Mouse (Mus musculus): ENCODE measurements around the gene Teddm3.

Teddm3 gene

DNA sequence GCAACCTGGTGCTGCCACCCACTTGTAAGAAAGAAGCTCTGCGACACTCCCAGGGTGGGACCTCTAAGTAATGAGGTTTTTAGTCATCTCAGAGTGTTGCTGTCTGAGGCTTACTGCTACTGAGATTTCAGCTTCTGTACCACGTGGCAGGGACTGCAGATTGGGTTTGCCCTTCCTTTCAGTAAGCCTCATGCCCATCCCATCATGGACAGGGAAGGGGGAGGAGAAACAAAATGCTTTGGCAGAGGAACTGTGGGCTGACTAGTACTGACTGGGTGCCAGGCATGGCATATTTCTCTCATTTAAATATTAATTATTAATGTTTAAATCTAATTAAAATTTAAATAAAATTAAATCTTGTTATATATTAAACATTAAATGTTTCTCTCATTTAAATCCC, at the start of gene Teddm3:
TSS of gene Teddm3 (minus strand) at position 101 of the 400 bp plus-strand sequence.
- in situ Hi-C loops (cut with MboI, MseI), result loop anchor here (10.0 kb wide), 1 partner anchor 229 kb away; no protein-coding TSS in a partner anchor

DNA sequence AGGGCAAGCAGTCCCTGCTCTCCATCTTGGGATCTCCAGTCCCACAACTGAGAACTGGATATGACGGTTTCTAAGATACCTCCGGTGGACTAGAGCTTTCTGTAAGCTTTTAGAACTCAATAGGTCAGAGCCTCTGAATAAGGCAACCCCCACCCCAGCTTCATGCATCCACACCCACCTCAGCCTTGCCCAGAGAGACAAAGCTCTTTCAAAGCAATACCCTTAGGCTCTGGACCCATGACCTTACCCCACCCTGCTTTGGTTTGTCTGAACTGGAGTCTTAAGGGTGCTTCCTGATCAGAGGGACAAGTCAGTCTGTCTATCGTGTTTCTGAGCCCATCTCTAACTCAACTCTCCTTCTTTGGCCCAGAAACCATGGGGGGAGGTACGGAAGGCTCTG, 48.9 kb upstream of the Teddm3 start:
- in situ Hi-C loops (cut with MboI, MseI), result no loop called here

DNA sequence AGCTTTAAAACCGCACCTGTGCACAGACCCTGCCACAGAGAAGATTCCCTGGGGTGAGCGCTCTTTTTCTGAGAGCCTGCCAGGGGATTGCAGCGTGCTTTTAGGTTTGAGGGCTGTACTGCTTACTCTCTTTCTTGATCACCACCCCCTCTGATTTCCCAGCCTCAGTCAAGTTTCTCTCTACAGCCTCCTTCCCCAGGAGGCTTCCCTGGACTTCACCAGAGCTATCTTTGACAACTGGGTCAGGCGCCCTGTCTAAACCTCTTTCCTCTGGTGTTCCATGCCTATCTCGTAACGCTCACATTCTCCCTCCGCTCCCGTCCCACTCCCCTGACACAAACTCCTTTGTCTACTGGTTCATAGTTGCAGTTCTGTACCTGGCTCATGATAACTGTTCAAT, 45.6 kb upstream of the Teddm3 start:
- in situ Hi-C loops (cut with MboI, MseI), result loop anchor here (5.0 kb wide), 1 partner anchor 193 kb away; no protein-coding TSS in a partner anchor

DNA sequence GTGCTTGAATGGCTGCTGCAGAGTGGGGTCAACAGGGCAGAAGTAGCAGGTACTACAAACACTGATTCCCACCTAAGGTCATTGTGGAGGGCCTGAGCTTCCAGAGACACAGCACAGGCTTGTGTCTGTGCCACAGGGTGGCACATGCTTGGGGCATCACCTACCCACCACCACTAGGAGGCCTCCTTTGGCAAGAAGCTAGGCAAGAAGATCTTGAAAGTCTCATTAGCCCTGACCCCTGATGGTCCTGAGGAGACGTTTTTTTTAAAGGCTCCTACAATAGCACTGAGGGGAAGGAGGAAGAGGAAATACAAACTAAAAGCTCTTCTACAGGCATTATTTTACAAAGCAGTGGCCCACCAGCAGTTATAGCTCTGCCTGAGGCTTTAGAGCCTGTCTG, 44.7 kb upstream of the Teddm3 start:
- in situ Hi-C loops (cut with MboI, MseI), result loop anchor here (5.0 kb wide), 1 partner anchor 194 kb away; no protein-coding TSS in a partner anchor

DNA sequence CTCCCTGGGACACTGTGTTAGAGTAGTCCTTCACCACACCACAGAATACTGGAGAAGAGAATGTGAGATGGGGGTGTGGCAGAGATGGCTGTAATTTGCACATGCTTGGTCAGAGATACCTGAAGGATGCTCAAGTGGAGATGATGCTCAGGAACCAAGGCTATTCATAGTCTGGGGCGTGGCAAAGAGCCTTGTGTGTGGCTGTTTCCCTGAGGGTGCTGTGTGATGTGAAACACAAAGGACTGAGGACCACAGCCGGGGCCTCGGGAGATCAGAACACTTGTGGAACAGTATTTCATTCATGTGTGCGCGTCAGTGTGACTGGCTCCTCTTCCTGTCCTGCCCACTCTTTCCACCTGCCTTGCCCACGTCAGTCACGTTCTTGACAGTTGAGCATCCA, 44.2 kb upstream of the Teddm3 start:
- in situ Hi-C loops (cut with MboI, MseI), result loop anchor here (5.0 kb wide), 1 partner anchor 194 kb away; no protein-coding TSS in a partner anchor

DNA sequence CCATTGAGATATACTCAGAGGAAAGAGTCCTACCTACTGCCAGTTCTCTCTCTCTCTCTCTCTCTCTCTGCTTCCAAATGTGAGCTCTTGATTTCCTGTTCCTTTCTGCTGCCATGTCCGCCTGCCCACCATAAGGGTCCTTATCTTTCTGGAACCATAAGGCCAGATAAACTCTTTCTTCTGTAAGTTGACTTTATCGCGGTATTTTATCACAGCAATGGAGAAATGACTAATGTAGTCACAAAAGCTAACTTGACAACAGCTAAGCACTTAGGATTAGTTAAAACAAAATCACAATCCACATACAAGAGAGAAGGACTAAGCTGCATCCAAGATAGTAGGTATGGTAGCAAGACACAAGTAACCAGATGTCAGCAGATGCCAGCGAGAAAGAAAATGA, 43.7 kb upstream of the Teddm3 start:
- in situ Hi-C loops (cut with MboI, MseI), result loop anchor here (5.0 kb wide), 1 partner anchor 195 kb away; no protein-coding TSS in a partner anchor

DNA sequence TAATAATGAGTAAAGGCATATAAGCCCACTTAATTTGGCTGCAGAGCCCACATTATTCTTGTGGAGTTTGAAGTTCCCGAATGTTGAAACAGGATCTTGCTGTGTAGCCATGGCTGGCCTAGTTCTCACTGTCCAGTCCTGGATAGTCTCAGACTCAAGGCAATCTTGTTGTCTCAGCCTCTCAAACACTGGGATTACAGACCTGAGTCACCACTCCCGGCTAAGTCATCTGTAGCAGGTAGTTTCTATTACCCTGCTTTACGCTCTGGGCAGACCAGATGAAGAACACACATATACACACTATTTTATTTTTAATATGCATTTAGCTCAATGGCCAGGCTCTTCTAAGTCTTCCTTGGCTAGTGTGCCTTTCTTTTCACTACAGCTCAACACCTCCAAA, 42.8 kb upstream of the Teddm3 start:
- in situ Hi-C loops (cut with MboI, MseI), result loop anchor here (5.0 kb wide), 1 partner anchor 196 kb away; no protein-coding TSS in a partner anchor

DNA sequence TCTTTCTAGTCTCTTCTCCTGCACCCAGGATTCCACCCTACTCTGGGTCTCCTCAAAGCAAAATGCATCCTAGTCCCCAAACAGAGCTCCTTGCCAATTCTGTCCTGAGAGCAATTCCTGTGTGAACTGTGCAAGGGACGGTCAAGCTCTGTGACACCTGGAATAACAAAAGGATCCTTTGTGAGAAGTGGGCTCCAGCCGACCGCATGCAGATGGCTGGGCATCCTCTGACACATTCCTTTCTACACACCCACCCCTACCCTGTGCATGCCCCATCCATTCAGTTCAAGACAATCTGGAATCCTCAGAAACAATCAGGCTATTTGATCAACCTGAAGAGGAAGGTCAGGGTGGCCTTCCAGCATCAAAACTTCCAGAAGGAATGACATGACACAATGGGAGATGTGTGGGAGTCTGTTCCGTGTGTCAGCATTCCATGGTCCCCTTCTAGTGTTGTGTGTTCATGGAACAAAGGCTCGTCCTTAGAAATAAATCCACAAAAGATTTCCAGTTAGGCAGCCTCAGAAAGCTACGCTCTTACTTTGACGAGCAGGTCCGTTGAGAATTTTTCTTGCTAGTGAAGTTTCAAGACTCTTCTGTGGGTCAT, 41.6 kb upstream of the Teddm3 start:
- in situ Hi-C loops (cut with MboI, MseI), result loop anchor here (5.0 kb wide), 1 partner anchor 197 kb away; no protein-coding TSS in a partner anchor

DNA sequence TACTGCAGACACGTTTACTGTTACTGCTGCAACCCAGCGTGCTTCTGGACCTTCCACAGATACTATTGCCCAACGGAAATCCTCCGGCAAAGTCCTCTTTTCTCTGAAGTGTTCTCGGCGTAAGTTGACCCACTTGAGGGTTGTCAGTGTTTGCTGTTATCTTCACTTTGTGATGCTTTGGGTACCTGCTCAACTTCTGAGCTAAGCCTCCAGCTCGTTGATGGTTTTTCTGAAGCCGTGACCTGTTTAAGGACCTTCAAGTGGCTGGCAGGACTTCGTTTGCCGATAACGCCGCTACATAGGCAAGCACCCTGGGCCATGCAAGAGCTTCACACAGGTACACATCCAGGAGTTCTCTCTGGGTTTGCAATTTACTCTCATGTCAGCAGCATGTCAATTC, 40.4 kb upstream of the Teddm3 start:
- in situ Hi-C loops (cut with MboI, MseI), result no loop called here

DNA sequence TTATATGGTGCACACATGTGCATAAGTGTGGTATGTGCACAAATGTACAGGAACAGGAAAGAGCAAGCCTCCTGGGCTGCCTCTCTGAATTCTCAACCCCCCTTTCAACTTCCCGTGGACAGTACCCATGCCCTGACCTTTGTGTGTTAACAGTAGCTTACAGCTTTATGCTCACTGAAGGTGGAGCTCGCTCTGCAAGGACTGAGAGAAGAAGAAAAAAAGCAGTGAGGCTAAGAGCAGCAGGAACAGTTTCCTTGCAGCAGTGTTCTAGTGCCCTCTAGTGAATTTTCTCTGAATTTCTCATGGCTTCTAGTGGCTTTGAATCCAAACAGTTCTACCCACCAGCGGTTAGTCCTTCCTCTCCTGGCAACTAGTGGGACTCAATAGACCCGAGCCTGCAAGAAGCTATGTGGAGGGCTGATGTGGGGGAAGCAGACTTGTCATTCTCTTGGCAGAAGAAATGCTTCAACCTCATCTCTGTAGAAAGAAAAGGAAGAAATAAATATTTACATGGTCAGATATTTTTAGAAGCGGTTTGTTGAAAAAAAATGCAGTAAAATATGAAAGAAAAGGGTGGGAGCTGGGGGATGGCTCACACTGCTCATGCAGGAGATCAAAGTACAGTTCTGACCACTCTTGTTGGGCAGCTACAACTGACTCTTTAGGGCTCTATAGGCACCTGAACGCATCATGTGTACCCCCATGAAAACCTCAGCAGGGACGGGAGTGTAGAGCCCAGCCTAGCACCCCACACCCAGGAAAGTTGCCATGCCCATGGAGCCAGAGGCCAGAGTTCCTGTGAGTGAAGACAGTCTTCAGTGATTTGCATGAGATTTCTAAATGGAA, 38.9 kb upstream of the Teddm3 start:
- in situ Hi-C loops (cut with MboI, MseI), result no loop called here

DNA sequence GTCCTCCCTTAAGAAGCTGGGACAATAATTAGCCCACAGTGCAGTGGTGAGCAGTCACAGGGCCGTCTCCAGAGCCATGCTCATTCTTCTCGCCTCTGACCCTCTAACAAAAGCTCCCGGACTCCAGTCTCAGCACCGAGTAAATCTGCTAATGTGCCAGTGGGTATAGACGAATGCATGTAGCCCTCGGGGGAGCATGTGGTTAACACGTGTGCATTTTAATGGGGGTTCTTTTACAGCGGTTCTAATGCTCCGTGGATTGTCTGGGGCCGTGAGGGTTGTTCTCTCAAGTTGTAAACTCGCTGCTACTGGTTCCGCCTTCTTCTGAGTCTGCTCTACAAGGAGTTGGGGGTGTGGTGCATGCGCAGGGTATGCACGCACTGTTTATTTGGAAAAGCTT, 37.8 kb upstream of the Teddm3 start:
- in situ Hi-C loops (cut with MboI, MseI), result no loop called here

DNA sequence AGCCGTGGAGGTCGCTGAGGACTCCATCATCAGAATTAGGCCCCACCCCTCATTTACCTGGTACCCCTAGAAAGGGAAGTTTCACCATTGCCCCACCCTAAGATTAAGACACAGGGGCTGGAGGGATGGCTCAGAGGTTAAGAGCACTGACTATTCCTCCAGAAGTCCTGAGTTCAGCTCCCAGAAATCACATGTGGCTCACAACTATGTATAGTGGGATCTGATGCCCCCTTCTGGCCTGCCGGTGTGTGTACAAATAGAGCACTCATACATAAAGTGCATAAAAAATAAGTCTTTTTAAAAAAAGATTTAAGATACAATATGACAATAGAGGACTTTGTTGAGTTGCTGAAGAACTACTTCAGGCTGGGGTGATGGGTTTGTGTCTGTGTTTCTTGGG, 34.5 kb upstream of the Teddm3 start:
- in situ Hi-C loops (cut with MboI, MseI), result no loop called here

DNA sequence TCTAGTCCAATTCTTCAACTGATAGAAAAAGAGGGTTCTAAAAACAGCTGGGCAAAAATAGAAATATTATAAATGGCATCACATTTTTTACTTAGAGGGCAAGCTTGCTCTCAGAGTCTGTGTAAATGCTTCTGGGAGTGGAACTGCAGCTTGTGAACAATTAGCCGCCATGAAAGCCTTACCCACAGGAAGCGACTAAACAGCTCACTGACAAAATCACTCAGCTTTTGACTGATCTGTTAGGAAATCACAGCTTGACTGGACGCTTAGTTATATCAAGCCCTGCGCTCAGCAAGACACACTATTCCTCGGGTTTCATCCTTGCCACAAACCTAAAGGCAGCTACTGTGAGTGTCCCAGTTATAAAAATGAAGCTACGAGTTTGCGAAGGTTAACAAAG, 33.8 kb upstream of the Teddm3 start:
- in situ Hi-C loops (cut with MboI, MseI), result no loop called here

DNA sequence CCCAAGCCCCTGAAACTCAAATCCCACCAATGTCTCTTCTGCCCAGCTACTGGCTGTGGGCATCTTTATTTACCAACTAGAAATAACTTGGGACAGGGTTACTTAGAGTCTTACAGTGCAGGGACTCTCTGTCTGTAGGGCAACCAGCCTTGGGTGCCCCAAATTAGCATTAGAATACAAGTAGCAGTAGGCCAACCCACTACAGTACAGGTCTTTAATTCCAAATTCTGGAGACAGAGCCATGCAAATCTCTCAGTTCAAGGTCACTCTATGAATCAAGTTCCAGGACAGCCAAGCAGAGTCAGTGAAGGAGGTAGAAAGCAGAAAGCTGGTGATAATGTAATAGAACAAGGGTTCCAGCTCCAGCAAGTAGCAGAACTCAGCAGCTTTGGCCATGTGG, 30.9 kb upstream of the Teddm3 start:
- in situ Hi-C loops (cut with MboI, MseI), result no loop called here

DNA sequence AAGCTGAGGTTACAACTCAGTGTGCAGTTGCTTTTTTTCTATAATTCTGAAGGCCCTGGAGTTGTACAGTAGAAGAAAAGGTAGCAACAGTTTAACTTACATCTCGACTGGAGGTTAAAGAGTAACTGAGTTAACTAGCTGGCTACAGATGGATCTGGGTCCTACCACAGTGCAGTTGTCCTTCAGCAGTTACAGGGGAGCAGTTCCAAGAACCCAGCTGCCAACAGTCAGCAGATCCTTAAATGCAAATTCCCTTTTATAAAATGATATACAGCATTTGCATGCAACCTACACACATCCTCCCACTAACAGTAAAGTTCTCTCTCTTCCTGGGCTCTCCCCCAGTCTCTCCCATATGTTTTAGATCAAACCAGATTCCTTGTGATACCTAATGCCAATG, 28.3 kb upstream of the Teddm3 start:
- in situ Hi-C loops (cut with MboI, MseI), result no loop called here

DNA sequence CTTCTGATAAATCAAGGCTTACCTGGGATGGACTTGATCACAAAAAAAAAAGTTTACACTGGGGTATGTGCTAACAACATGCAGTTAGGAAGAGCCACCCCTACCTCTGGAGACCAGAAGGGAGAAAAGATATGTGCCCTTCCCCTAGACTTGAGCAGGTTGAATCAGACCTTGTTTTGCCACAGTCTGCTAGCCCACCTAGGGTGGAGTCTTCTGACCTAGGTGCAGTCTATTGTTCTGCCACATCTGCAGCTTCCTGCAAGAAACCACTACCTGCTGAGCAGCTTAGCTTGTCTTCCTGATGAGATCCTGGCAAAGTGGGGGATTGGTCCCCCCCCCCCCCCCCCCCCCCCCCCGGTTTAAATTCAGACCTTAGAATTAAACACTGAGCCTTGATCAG, 21.4 kb upstream of the Teddm3 start:
- in situ Hi-C loops (cut with MboI, MseI), result no loop called here

DNA sequence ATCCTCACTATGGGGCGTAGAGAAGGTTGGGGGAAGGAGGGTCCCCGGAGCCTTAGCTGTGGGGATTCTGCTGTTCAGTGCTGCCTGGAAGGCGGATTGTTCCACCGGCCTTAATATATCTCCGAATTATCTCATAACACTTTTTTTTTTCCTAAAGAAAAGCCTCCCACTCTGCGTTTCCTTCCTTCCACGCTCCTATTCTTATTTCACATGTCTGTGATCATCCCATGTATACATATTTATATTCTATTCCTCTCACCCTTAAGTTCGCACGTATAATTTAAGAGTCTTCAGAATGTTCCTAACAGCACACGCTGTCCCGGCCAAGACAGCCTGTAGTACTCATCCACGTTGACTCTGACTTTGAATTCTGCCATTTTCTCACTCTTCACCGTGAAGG, 14.9 kb upstream of the Teddm3 start:
- in situ Hi-C loops (cut with MboI, MseI), result loop anchor here (10.0 kb wide), 1 partner anchor 94 kb away; no protein-coding TSS in a partner anchor

DNA sequence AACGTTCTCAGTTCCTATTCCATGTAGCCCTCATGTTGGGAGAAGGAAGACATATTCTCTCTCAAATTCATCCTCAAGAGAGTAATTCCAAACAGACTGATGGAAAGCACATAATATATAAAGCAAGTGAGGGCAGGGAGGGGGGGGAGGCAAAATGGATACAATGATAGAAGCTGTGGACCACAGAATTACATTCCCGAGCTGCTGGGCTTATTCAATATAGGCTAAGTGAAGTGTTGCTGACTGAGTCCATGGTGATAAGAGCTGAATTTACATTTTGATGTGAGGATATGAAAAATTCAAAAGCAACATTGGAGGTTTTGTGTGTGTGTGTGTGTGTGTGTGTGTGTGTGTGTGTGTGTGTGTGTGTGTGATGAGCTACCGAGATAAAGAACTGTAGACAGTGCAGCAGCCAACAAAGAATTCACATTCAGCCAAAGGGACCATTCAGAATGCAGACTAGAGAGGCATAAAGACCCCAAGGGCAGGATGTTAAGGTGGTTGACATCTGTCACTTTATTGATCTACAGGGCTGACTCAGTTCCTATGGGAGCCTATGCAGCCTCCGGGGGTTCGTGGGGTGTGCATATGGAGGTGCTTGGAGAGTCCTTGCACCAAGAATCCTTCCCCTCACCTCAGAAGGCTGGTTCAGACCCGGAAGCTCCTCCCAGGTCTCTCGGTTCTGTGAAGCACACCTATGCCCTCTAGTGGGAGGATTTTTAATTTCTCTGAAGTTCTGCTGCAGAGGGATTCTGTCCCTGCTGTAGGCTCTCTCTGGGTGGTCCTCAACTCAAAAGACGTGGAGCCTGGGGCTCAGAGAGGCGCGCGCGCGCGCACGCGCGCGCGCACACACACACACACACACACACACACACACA, 11.8 kb upstream of the Teddm3 start:
- in situ Hi-C loops (cut with MboI, MseI), result loop anchor here (10.0 kb wide), 1 partner anchor 91 kb away; no protein-coding TSS in a partner anchor

DNA sequence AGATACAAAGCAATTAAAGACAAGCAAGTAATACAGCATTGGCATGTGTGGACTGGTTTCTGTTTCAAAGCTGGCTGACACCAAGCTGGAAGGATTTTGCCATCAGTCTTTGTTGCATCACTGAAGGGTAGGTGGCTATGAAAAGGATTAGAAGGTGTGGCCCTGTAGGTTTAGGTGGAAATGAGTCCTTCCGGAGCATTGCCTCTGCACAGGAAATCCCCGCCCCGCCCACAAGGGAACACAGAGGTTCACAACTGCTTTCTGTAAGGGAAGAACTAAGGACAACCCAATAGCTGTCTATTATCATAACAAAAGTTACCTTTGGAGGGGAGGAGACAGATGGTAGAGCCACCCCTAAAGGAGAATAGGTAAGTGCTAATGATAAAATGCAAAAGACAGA, 9.6 kb upstream of the Teddm3 start:
- in situ Hi-C loops (cut with MboI, MseI), result loop anchor here (10.0 kb wide), 1 partner anchor 89 kb away; no protein-coding TSS in a partner anchor

DNA sequence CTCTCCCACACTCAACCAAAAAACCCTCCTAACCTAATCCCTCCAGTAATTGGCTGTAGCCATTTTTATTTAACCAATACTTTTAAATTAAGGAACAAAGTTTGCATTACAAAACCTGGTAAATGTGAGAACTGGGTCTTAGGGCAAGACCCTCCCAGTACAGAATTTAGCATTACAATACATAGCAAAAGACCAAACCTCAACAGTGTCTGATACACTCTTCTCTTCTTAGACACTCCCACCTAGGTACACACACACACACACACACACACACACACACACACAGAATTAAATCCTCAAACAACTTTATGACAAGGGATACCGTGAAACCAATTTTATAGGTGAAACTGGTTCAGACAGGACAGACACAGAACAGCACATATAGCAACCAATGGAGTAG, 5.4 kb upstream of the Teddm3 start:
- in situ Hi-C loops (cut with MboI, MseI), result loop anchor here (10.0 kb wide), 1 partner anchor 234 kb away; no protein-coding TSS in a partner anchor

DNA sequence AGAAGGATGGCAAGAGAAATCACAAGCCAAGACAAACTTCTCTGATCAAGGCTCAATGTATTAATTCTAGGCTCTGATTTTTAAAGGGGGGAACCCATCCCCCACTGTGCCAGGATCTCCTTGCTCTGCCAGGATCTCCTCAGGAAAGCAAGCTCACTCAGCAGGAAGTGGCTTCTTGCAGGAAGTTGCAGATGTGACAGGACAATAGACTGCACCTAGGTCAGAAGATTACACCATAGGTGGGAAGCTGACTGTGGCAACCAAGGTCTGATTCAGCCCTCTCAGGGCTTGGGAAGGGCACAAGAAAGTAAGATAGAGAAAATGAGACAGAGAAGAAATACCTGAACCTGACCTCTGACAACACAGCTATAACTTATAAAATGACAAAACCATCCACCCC, 2.5 kb upstream of the Teddm3 start:
- in situ Hi-C loops (cut with MboI, MseI), result loop anchor here (10.0 kb wide), 1 partner anchor 231 kb away; no protein-coding TSS in a partner anchor

All from regulatory T cell (primary cell).